9 mouse cellular contexts compared by ENCODE assay signal in the genomic region with DNA sequence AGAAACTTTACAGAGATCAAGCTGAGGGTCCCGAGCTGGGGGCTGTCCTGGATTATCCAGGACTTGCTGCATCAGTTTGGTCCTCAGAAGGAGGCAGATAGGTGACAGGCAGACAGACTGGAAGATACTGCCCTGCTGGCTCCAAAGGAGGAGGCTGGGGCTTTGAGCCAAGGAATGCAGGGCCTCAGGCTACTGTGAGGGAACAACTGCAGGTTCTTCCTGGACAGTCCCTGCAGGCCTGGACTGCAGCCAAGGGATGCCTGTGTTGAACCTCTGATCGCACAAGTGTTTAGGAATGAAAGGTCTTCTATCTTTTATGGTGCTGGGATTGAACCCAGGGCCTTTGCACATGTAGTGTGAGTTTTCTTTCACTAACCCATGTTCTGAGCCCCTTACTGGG. TPM values are rescaled to one million over a fixed set of nuclear protein-coding genes. Genes with fewer than 3 reads are reported as not detected.
DNase-seq lines count a peak whose midpoint lies in the region; TF ChIP-seq lines count a peak whose summit lies in the region.
"Had no signal": no experiment of that assay in that cellular context is flagged by ENCODE, and none has a peak within 500 bp of the region (broad histone marks: within the 10 kb centered on the region; RNA-seq: fewer than 3 reads in every experiment).

No protein-coding gene starts in this region.

- no peak overlapping the region for H3K4me3 ChIP-seq in left cerebral cortex, adult 2 months

- no peak overlapping the region for H3K27ac ChIP-seq in left cerebral cortex, adult 2 months
- H3K27ac ChIP-seq: liver, embryonic 14.5 days had no signal

- intact Hi-C loops in left cerebral cortex, adult 2 months (cut with DNase I), result no loop called here

- peak; percentile 43 to 66 for DNase-seq in cerebellum, postnatal 25 days
- no peak for DNase-seq in cerebellum, adult 8-10 months
- DNase-seq in right cerebral cortex, postnatal 14 days, result peak; percentile 35
- no peak for DNase-seq in right cerebral cortex, postnatal 36 days (ENCODE audit: low spot score in 2 of 2)
- peak; percentile 64 for DNase-seq in kidney, adult 9 months
- peak; percentile 75 for DNase-seq in testis, postnatal 14 days (ENCODE audit: low spot score)
- no peak for DNase-seq in urinary bladder, adult 2 months (ENCODE audit: low spot score)
- no peak for DNase-seq in left cerebral cortex, adult 2 months (ENCODE audit: extremely low spot score in 1 of 2, low spot score in 2 of 2)

- no peak for TF ChIP-seq CTCF in left cerebral cortex, adult 2 months (IDR thresholded peaks at IDR 0.05)

RNA-seq across cellular contexts. Expression of gene Gadd45b, which starts 17.9 kb away (rescaled TPM):
- 17.9 and 29.9 TPM in 2 replicates for polyA plus RNA-seq in urinary bladder, adult 2 months (2012; rRNA removed)
- total RNA-seq in left cerebral cortex, adult 2 months (2021), result 10 to 100 TPM; 24.0 to 36.0 TPM

RNA-seq across cellular contexts. Expression of gene Lmnb2, which starts 29.8 kb away (rescaled TPM):
- polyA plus RNA-seq in urinary bladder, adult 2 months (2012; rRNA removed), result 10.5 and 14.1 TPM in 2 replicates
- total RNA-seq in left cerebral cortex, adult 2 months (2021), result 10 to 100 TPM; 20.0 to 20.3 TPM

RNA-seq across cellular contexts. Expression of gene Timm13, which starts 47.0 kb away (rescaled TPM):
- 111 and 113 TPM in 2 replicates for polyA plus RNA-seq in urinary bladder, adult 2 months (2012; rRNA removed)
- 100 to 1,000 TPM; 136 to 138 TPM for total RNA-seq in left cerebral cortex, adult 2 months (2021)

Comparison
In these comparisons a context has a peak if more than half of its experiments do, and no peak if none do; other contexts are left out.
1. DNase-seq: peak in cerebellum, postnatal 25 days (2 of 2), right cerebral cortex, postnatal 14 days (single experiment), kidney, adult 9 months (single experiment) and testis, postnatal 14 days (single experiment); none in cerebellum, adult 8-10 months (single experiment), right cerebral cortex, postnatal 36 days (0 of 2), urinary bladder, adult 2 months (single experiment) and left cerebral cortex, adult 2 months (0 of 2).